ENCODE assay signal across 22 mouse cellular contexts in genomic region chr12:21368376-21369086, GRCm38 (mm10). TPM values are rescaled to one million over a fixed set of nuclear protein-coding genes. Genes with fewer than 3 reads are reported as not detected.
DNase-seq lines count a peak whose midpoint lies in the region; ATAC-seq and TF ChIP-seq lines count a peak whose summit lies in the region.
"Had no signal": no experiment of that assay in that cellular context is flagged by ENCODE, and none has a peak within 500 bp of the region (broad histone marks: within the 10 kb centered on the region; RNA-seq: fewer than 3 reads in every experiment).

No protein-coding gene starts in this region.

- DNase-seq in adrenal gland, adult (ENCODE audit: inconsistent age in 2 of 2, low spot score in 1 of 2): peak; percentile 59 to 70
- no peak for DNase-seq in adrenal gland, adult 18-20 months (ENCODE audit: low spot score in 2 of 2)
- no peak for DNase-seq in kidney, adult 2 months
- no peak for DNase-seq in kidney, postnatal 14 days
- DNase-seq in testis, postnatal 10 days (ENCODE audit: low spot score): no peak
- no peak for DNase-seq in B cell, adult 2 months
- DNase-seq: cerebellum, adult 11 months; cerebellum, postnatal 14 days; gastrocnemius, postnatal 36 days; layer of hippocampus, adult 9-11 months; lung, postnatal 14 days; retina, postnatal 1 day; right cerebral cortex, postnatal 4 days; thymus, postnatal 36 days had no signal

- 85% methylated on average over 9 of the region's 9 CpGs for WGBS in kidney, adult 2 months
- WGBS in kidney, embryonic 16.5 days: 91% methylated on average over 9 of the region's 9 CpGs

- no peak for TF ChIP-seq POLR2A in kidney, adult 2 months (IDR thresholded peaks at IDR 0.05; ENCODE audit: low read depth, low read length)
- TF ChIP-seq POLR2A in testis, adult 2 months (IDR thresholded peaks at IDR 0.05; ENCODE audit: control insufficient read depth, low read depth, low read length): no peak

- ATAC-seq in kidney, embryonic 16.5 days (ENCODE audit: low FRiP score, low TSS enrichment): no peak
- ATAC-seq: forebrain, embryonic 13.5 days had no signal

- no peak for TF ChIP-seq CTCF in kidney, adult 2 months (conservative IDR thresholded peaks at IDR 0.05; ENCODE audit: insufficient read depth, insufficient read length, low read depth, low read length)
- no peak for TF ChIP-seq CTCF in testis, adult 2 months (IDR thresholded peaks at IDR 0.05; ENCODE audit: control insufficient read depth, insufficient read depth, insufficient replicate concordance, low read depth, low read length)

- peaks cover 3% of the 10 kb centered on the region; the same call in 1 of the 2 replicates for H3K4me1 ChIP-seq in kidney, adult 2 months (ENCODE audit: control insufficient read depth, insufficient read depth, low read length)
- no peaks in the 10 kb centered on the region; the same call in none of the 2 replicates for H3K4me1 ChIP-seq in testis, adult 2 months (ENCODE audit: control insufficient read depth, insufficient read depth, low read length)
- H3K4me1 ChIP-seq in kidney, embryonic 16.5 days (ENCODE audit: insufficient read depth, low read length): peaks cover 10% of the 10 kb centered on the region
- H3K4me1 ChIP-seq: limb, embryonic 12.5 days had no signal

- H3K27me3 ChIP-seq in kidney, adult 2 months (replicated peaks; ENCODE audit: control insufficient read depth, insufficient read depth, low read length): no peaks in the 10 kb centered on the region
- no peaks in the 10 kb centered on the region for H3K27me3 ChIP-seq in testis, adult 2 months (ENCODE audit: control insufficient read depth, insufficient read depth, low read length)
- H3K27me3 ChIP-seq in kidney, embryonic 16.5 days (ENCODE audit: insufficient read depth, low read length): no peaks in the 10 kb centered on the region
- H3K27me3 ChIP-seq: forebrain, embryonic 13.5 days; heart, embryonic 15.5 days; hindbrain, embryonic 13.5 days; limb, embryonic 12.5 days; neural tube, embryonic 12.5 days had no signal

- H3K9ac ChIP-seq in kidney, embryonic 16.5 days (replicated peaks; ENCODE audit: low read length): no peak overlapping the region
- H3K9ac ChIP-seq: forebrain, embryonic 13.5 days; heart, embryonic 15.5 days; hindbrain, embryonic 13.5 days; limb, embryonic 12.5 days; neural tube, embryonic 12.5 days had no signal

- no peaks in the 10 kb centered on the region for H3K36me3 ChIP-seq in kidney, adult 2 months (ENCODE audit: control insufficient read depth, insufficient read depth, low read length)
- H3K36me3 ChIP-seq in testis, adult 2 months (ENCODE audit: control insufficient read depth, insufficient read depth, low read length): no peaks in the 10 kb centered on the region
- H3K36me3 ChIP-seq in kidney, embryonic 16.5 days (ENCODE audit: insufficient read depth, low read length): no peaks in the 10 kb centered on the region
- H3K36me3 ChIP-seq: heart, embryonic 15.5 days; hindbrain, embryonic 13.5 days; limb, embryonic 12.5 days; neural tube, embryonic 12.5 days had no signal

- peak overlapping the region; percentile 19; the same call in 1 of the 2 replicates for H3K27ac ChIP-seq in kidney, adult 2 months (ENCODE audit: insufficient read depth, low read depth, low read length)
- peak overlapping the region; percentile 50 for H3K27ac ChIP-seq in testis, adult 2 months (ENCODE audit: control insufficient read depth, insufficient read depth, low read depth, low read length)
- H3K27ac ChIP-seq in kidney, embryonic 16.5 days (ENCODE audit: low read length): no peak overlapping the region
- H3K27ac ChIP-seq: forebrain, embryonic 13.5 days; heart, embryonic 15.5 days; hindbrain, embryonic 13.5 days; kidney, postnatal 0 days; limb, embryonic 12.5 days; neural tube, embryonic 12.5 days had no signal

- H3K4me2 ChIP-seq in kidney, embryonic 16.5 days (replicated peaks; ENCODE audit: low read depth, low read length): no peak overlapping the region
- H3K4me2 ChIP-seq: forebrain, embryonic 13.5 days; heart, embryonic 15.5 days; hindbrain, embryonic 13.5 days; limb, embryonic 12.5 days; neural tube, embryonic 12.5 days had no signal

- no peaks in the 10 kb centered on the region for H3K9me3 ChIP-seq in kidney, embryonic 16.5 days (ENCODE audit: low read length)
- H3K9me3 ChIP-seq: forebrain, embryonic 13.5 days; heart, embryonic 15.5 days; hindbrain, embryonic 13.5 days; limb, embryonic 12.5 days; neural tube, embryonic 12.5 days had no signal

- H3K4me3 ChIP-seq in kidney, adult 2 months (ENCODE audit: insufficient read depth, low read depth, low read length): no peak overlapping the region
- H3K4me3 ChIP-seq in testis, adult 2 months (ENCODE audit: control insufficient read depth, low read depth, low read length): no peak overlapping the region
- H3K4me3 ChIP-seq in kidney, embryonic 16.5 days (ENCODE audit: low read length): no peak overlapping the region
- H3K4me3 ChIP-seq: forebrain, embryonic 13.5 days; heart, embryonic 15.5 days; hindbrain, embryonic 13.5 days; limb, embryonic 12.5 days; neural tube, embryonic 12.5 days had no signal

RNA-seq across cellular contexts. Expression of gene Adam17, which starts 4.9 kb away (rescaled TPM):
- 10 to 100 TPM; 34.2 to 41.0 TPM for total RNA-seq in adrenal gland, adult 18-20 months (2021)
- 15.8 and 19.1 TPM in 2 replicates for polyA plus RNA-seq in kidney, adult 2 months (2012; rRNA removed)
- 8.5 and 17.8 TPM in 2 replicates for polyA plus RNA-seq in testis, adult 2 months (2012; rRNA removed)
- polyA plus RNA-seq in kidney, embryonic 16.5 days (2015; fragmentation: Nextera tagmentation; extraction: Ambion mirVana): 51.1 and 52.1 TPM in 2 replicates

RNA-seq across cellular contexts. Expression of gene Ywhaq, which starts 48.9 kb away (rescaled TPM):
- total RNA-seq in adrenal gland, adult 18-20 months (2021): 100 to 1,000 TPM; 267 to 313 TPM
- polyA plus RNA-seq in kidney, adult 2 months (2012; rRNA removed): 71.7 and 83.4 TPM in 2 replicates
- 100 and 101 TPM in 2 replicates for polyA plus RNA-seq in testis, adult 2 months (2012; rRNA removed)
- 713 and 733 TPM in 2 replicates for polyA plus RNA-seq in kidney, embryonic 16.5 days (2015; fragmentation: Nextera tagmentation; extraction: Ambion mirVana)

RNA-seq across cellular contexts. Expression of gene Iah1, which starts 52.3 kb away (rescaled TPM):
- 10 to 100 TPM; 51.0 to 60.2 TPM for total RNA-seq in adrenal gland, adult 18-20 months (2021)
- polyA plus RNA-seq in kidney, adult 2 months (2012; rRNA removed): 401 and 498 TPM in 2 replicates
- polyA plus RNA-seq in testis, adult 2 months (2012; rRNA removed): 18.2 and 18.3 TPM in 2 replicates
- 92.3 and 92.6 TPM in 2 replicates for polyA plus RNA-seq in kidney, embryonic 16.5 days (2015; fragmentation: Nextera tagmentation; extraction: Ambion mirVana)

Comparison
In these comparisons a context has a peak if more than half of its experiments do, and no peak if none do; other contexts are left out.
1. DNase-seq: peak in adrenal gland, adult (2 of 2); none in adrenal gland, adult 18-20 months (0 of 2), kidney, adult 2 months (single experiment), kidney, postnatal 14 days (single experiment), testis, postnatal 10 days (single experiment) and B cell, adult 2 months (0 of 2).